Mouse (Mus musculus): ENCODE data around the gene Gcsh. TPM values are rescaled to one million over a fixed set of nuclear protein-coding genes. Genes with fewer than 3 reads are reported as not detected.
A peak's percentile ranks its signal among the peaks of the same experiment; 100 is the strongest.

Gcsh gene
- total RNA-seq, 2 experiments from 2014 or later = 39.9 to 42.9 TPM

DNA sequence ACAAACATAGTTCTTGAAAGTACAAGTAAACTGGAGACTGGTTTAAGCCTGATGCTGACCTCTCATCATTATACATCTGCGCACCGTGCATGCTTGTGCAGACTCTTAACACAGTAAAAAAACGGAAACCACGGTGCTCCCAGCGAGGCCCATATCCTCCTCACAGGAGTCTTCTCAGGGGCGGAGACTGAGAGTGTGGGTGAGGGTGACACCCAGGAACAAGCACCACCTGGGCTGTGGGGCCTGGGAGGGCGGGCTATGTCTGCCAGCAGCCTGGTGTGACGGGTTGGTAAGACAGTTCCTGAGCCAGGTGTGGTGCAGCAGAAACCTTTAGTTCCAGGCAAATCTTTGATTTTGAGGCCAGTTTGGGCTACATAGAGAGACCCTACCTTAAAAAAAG is 40.9 kb downstream of the Gcsh start:
- no peak overlapping the region for H3K4me3 ChIP-seq

DNA sequence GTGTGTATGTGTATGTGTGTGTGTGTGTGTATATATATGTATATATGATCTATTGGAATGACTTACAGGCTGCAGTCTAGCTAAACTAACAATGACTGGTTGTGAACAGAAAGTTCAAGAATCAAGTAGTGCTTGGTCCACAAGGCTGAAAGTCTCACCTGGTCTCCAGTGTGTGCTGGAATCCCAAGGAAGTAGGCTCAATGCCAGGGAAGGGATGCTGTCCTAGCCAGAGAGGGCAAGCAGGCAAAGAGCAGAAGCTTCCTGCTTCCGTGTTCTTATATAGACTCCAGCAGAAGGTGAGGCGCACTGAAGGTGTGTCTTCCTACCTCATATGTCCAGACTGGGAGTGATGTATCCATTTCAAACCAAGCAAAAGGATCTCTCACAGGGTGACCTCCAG is 41.6 kb downstream of the Gcsh start:
- no peak for TF ChIP-seq CTCF (conservative IDR thresholded peaks at IDR 0.05)
- H3K27ac ChIP-seq = no peak overlapping the region
- no peak overlapping the region for H3K4me3 ChIP-seq
- no peak for DNase-seq (ENCODE audit: low spot score in 2 of 2)

More for the DNA sequence above, 40.9 kb downstream of the Gcsh start:
- no peak overlapping the region for H3K27ac ChIP-seq
- TF ChIP-seq CTCF (conservative IDR thresholded peaks at IDR 0.05) = no peak
- DNase-seq (ENCODE audit: low spot score in 2 of 2) = no peak

GRCm38 (mm10) chr8:116951369-116951768 is 42.0 kb downstream of the Gcsh start:
- H3K27ac ChIP-seq = no peak overlapping the region
- no peak overlapping the region for H3K4me3 ChIP-seq
- no peak for DNase-seq (ENCODE audit: low spot score in 2 of 2)
- TF ChIP-seq CTCF (conservative IDR thresholded peaks at IDR 0.05) = no peak

DNA sequence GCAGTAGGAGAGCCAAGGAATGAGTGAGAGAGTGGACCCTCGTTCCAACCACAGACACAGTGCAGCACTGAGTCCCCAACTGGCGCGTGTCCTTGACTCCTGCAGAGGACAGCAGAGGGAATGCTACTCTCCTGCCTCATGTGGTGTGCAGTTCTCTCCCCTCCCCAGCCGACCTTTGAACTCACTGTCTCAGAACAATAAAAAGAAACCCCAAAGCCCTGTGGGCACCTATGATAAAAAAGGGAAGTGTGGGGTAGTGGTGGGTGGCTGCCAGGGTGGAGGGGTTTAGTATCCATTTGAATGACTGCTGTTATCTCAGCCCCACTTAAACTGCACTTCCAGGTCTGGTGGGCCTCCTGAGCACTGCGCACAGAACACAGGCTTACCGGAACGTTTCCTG is 45.7 kb downstream of the Gcsh start:
- no peak for DNase-seq (ENCODE audit: low spot score in 2 of 2)

GRCm38 (mm10) chr8:116946851-116947250 is 46.5 kb downstream of the Gcsh start:
- DNase-seq (ENCODE audit: low spot score in 2 of 2) = no peak
- no peak overlapping the region for H3K27ac ChIP-seq
- H3K4me3 ChIP-seq = no peak overlapping the region; the same call in 1 of the 2 replicates
- no peak for TF ChIP-seq CTCF (conservative IDR thresholded peaks at IDR 0.05)

More for the DNA sequence above, 45.7 kb downstream of the Gcsh start:
- no peak for TF ChIP-seq CTCF (conservative IDR thresholded peaks at IDR 0.05)
- Histone ChIP-seq H3K4me3 (no peak overlapping the region), H3K27ac (no peak overlapping the region)

DNA sequence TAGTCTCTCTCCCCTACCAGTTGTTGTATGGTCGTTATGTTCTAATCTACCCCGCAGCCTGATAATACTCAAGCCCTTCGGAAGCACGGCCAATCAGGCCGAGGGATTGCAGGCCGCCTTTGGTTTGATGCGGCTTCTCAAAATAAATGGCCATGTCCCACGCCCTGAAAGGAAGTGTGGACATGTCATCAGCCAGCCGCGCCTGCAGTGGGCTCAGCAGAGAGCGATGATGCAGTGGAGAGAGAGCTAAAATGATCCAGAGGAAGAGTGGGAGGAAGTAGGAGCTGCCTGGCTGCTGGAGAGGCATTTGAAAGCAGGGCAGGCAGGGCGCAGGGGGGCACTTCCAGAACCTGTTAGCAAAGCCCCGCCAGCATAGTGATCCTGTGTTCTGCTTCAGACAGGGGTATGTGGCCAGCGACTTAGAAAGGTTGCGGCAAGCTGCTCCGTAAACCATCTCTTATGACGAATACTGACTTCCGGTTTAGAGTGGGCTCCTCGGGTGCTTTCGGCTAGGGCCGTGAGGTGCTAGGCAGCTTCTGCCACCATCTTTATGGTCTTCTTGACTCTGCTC is 47.0 kb downstream of the Gcsh start:
- Histone ChIP-seq H3K4me3 (peak overlapping the region; percentile 17; the same call in 1 of the 2 replicates), H3K27ac (peak overlapping the region; percentile 68; the same call in 1 of the 2 replicates)
- no peak for TF ChIP-seq CTCF (conservative IDR thresholded peaks at IDR 0.05)
- DNase-seq (ENCODE audit: low spot score in 2 of 2) = peak; percentile 28 to 36

DNA sequence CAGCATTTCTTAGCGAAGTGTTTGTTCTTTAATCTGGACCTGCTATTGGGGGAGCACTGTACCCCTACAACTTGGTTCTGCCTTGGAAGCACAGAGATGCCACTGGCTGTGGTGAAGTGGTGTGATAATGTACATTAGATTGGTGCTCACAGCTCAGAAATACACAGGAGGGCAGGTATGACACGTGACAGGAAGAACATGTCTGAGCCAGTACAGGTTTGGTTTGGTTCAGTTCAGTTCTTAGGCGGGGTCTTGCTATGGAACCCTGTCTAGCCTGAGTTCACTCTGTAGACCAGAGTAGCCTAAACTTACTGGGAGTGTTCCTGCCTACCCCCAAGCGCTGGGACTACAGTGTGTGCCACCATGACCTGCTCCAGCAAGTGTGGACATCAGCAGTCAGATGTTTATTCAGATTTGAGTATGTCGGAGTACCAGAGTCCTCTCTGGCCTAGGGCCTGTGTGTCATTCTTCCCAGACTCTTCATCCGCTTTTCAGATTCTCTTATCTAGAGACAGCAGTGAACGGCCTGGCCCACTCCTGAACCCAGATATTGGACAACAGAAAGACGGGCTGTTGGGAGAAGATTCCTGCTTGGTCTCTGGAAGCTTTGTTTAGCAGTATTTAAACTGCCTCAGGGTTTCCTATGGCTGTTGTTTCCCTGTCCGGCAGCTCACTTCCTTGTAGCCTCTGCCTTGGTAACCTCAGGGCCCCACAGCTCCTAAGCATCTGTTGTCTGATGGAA is 48.0 kb downstream of the Gcsh start:
- Histone ChIP-seq H3K4me3 (no peak overlapping the region), H3K27ac (peak overlapping the region; percentile 68; the same call in 1 of the 2 replicates)
- DNase-seq (ENCODE audit: low spot score in 2 of 2) = no peak
- no peak for TF ChIP-seq CTCF (conservative IDR thresholded peaks at IDR 0.05)

DNA sequence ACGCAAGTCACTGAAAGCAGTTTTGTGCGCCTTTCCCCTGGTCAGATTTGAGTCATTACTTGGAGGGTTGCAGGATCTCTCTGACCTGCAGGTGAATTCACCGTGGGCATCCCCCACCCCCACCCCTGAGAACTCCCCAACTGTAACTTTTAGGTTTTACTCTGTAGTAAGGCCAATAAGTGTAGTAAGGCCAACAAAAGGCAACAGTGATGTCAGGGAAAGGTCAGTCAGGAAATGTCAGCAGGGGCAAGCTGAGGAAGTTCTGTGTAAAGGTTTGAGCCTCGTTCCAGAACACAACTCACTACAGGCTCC is 49.0 kb downstream of the Gcsh start:
- Histone ChIP-seq H3K4me3 (peak overlapping the region; percentile 71), H3K27ac (peak overlapping the region; percentile 91)
- TF ChIP-seq CTCF (conservative IDR thresholded peaks at IDR 0.05) = no peak
- DNase-seq (ENCODE audit: low spot score in 2 of 2) = no peak

DNA sequence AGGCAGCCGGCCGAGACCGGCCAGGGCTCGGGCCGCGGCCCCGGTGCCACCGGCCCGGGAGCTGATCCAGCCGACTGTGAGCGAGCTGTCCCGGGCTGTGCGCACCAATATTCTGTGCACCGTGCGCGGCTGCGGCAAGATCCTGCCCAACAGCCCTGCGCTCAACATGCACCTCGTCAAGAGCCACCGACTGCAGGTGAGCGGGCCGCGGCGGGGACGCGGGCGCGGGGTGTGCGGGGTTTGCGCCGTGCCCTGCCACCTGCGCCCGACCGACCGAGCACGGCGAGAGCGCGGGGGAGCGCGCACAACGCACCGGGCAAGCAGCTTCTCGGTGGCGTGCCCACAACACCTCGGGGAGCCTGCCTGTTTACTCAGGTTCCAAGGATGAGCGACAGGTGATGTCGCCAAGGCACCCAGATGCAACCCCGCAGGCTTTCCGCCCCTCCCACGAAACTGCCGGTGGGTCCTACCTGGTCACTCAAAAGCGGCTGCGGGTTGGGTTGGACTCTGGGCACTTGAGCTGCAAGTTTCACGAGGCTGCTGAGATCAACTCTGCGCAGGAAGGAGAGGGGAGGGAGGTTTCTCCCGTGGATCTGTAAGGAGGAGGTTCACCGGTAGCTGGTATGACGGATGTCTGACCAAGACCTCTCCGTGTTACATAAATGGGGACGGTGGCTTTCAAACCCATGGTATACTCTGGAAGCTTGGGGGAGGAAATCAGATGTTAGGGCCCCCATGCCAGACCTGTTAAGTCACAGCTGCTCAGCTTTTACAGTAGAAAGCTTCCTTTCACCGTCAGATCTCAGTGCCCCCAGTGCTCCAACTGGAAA is 49.6 kb downstream of the Gcsh start:
- Histone ChIP-seq H3K27ac (peak overlapping the region; percentile 91), H3K4me3 (peak overlapping the region; percentile 71)
- TF ChIP-seq CTCF (conservative IDR thresholded peaks at IDR 0.05) = no peak
- DNase-seq (ENCODE audit: low spot score in 2 of 2) = no peak

GRCm38 (mm10) chr8:116943161-116943554 is 50.2 kb downstream of the Gcsh start, which contains the start of gene Atmin:
Gene Atmin, plus strand, starts transcription at chr8:116943393.
- H3K27ac ChIP-seq = peak within 1 kb of the TSS; percentile 91
- peak within 1 kb of the TSS; percentile 71 for H3K4me3 ChIP-seq
- DNase-seq (ENCODE audit: low spot score in 2 of 2) = peak; percentile 75 to 81
- TF ChIP-seq CTCF (conservative IDR thresholded peaks at IDR 0.05) = peak; percentile 81

DNA sequence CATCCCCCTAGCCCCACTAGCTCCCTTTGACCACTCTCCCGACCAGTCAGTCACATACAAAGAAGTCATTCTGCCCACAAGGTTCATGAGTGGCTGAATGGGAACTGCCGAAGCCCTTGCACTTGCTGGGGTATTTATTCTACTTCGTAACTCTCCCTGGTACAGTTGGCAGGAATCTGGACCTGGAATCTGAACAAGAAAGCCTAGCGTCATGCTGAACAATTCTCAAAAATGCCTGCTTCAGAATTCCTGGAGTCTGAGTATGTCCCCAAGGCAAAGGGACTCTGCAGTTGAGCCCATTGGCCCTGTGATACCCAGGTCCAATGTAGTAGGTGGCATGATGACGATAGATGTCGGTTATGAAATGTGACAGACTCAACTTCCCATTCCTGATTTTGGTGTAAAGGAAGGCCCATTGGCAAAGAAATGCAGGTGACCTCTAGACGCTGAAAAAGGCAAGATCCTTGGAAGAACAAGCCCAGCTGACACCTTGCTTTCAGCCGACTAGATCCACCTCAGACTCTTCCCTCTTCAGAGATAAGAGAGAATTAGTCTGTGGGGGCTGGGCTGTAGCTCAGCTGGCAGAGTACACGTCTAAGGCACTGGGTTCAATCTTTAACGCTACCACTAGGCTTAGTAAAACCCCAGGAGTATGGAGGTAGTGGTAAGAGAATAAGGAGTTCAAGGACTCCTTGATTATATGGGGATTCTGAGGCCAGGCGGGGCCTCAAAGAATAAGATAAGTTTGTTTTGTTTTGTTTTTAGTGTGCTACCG is 50.9 kb downstream of the Gcsh start:
- Histone ChIP-seq H3K4me3 (peak overlapping the region; percentile 71), H3K27ac (no peak overlapping the region)
- no peak for TF ChIP-seq CTCF (conservative IDR thresholded peaks at IDR 0.05)
- DNase-seq (ENCODE audit: low spot score in 2 of 2) = no peak

DNA sequence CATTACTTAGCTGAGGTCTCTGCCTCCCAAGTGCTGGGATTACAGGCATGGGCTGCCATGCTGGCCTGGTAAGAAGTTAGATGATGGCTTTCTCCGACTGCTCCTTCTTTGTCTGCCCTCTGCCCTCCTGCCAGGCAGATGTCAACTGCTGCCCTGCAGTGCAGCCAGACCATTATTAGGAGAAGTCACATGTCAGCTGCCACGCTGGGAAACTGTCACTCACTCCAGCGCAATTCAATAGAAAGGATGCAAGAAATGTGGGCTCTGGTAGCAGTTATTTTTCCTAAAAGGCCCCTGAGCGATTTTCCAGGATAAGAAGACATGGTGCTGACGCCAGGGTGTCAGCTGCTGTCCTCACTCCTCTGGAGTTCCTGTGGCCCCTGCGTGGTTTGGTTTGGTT is 57.8 kb downstream of the Gcsh start:
- Histone ChIP-seq H3K27ac (no peak overlapping the region), H3K4me3 (no peak overlapping the region)
- TF ChIP-seq CTCF (conservative IDR thresholded peaks at IDR 0.05) = no peak
- no peak for DNase-seq (ENCODE audit: low spot score in 2 of 2)

Measured in layer of hippocampus, adult 2 months (tissue).